Mouse (Mus musculus) urinary bladder, postnatal 0 days (tissue): ENCODE results near the gene U2surp. TPM values are rescaled to one million over a fixed set of nuclear protein-coding genes. Genes with fewer than 3 reads are reported as not detected.

Experiments
- polyA plus RNA-seq: library from polyadenylated mRNA; unstranded; fragments of >200 nt; fragmentation: Nextera tagmentation; extraction: Ambion mirVana; gene quantifications from 2 replicates; pipeline ENCODE4 v1.2.1, GENCODE M21; 2015

U2surp gene
- 55.7 and 67.9 TPM in 2 replicates for polyA plus RNA-seq

GRCm38 (mm10) chr9:95511472-95512330 is at the start of gene U2surp:
TSS of gene U2surp (minus strand) at chr9:95511996.

DNA sequence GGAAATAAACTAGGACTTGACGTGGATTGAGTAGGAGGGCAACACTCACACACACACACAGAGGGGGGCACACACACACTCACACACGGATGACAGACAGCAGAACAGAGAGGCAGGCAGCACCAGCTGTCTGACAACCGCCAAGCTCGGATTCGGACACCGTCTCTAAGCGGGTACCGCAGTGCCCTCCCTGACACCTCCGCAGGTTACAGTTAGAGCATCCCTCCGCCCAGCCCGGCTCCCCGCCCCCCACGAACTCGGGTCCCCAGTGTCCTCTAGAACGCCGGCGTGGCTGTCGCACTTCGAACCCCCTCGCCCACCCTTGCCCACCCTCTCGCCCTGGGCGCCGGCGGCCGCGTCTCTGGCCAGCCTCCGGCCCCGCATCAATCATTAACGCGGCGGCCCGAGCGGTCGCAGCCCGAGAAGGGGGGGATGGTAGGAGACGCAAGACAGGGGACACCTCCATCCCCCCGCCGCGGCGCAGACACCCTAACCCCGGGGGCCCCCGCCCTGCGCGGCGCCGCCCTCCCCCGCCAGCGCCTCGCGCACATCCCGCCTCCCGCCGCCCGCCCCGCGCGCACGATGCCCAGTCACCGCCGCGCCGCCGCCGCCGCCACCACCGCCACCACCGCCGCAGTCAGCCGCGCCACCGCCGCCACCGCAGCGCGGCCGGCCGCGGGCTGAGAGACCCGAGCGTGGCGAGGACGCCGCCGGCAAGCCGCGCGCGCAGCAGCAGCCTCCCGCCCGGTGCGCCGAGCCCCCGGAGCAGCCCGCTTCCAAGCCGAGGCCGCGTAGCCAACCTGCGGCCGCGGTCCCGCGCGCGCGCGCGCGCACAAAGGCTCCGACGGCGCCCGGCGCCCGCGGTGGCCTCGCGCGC is 47.5 kb upstream of the U2surp start, which contains the start of gene Paqr9:
Gene Paqr9, plus strand, starts transcription at position 599 of the 877 bp plus-strand sequence.

Other genes with a start within 250 kb of the U2surp start
- 2.3 and 2.9 TPM in 2 replicates for gene Chst2, start 105.3 kb downstream of the U2surp start, polyA plus RNA-seq
- 0.06 TPM in 1 of 2 replicates, not detected in the other for gene Paqr9, start 47.7 kb upstream of the U2surp start, polyA plus RNA-seq
- gene Pcolce2, start 125.6 kb upstream of the U2surp start, polyA plus RNA-seq = 1.6 and 2.2 TPM in 2 replicates
- gene Trpc1, start 238.4 kb upstream of the U2surp start, polyA plus RNA-seq = 1.8 TPM in 2 replicates